Mouse (Mus musculus) heart, adult 2 months (tissue): ENCODE results near the gene Tnpo1. TPM values are rescaled to one million over a fixed set of nuclear protein-coding genes. Genes with fewer than 3 reads are reported as not detected.
A peak's percentile ranks its signal among the peaks of the same experiment; 100 is the strongest.

Experiments
- DNase-seq, 2 experiments: peaks; one replicate each; pipeline ENCODE4 v3.0.0; 2021
- H3K27ac ChIP-seq: fragments of 200-600 bp; 2 replicates; pipeline ENCODE4 v1.8.1; 2022
- H3K27me3 ChIP-seq: fragments of 200-500 bp; 2 replicates; pipeline ENCODE4 v1.6.1; 2012; ENCODE audit warnings: mild to moderate bottlenecking, low read length, inconsistent platforms, mixed read lengths; ENCODE audit not compliant: control insufficient read depth, insufficient read depth
- H3K36me3 ChIP-seq: fragments of 200-500 bp; 2 replicates; pipeline ENCODE4 v1.6.1; 2012; ENCODE audit warnings: low read length, inconsistent platforms; ENCODE audit not compliant: control insufficient read depth, insufficient read depth
- H3K4me1 ChIP-seq: fragments of 200-500 bp; 2 replicates; pipeline ENCODE4 v1.6.1; 2011; ENCODE audit warnings: low read length; ENCODE audit not compliant: control insufficient read depth, insufficient read depth
- H3K4me3 ChIP-seq: fragments of 200-600 bp; 2 replicates; pipeline ENCODE4 v1.8.1; 2022
- H3K79me2 ChIP-seq: fragments of 200-500 bp; replicated peaks from 2 replicates; pipeline ENCODE4 v1.6.1; 2012; ENCODE audit warnings: mild to moderate bottlenecking, inconsistent platforms, low read length, moderate library complexity, mixed read lengths; ENCODE audit not compliant: control insufficient read depth, insufficient read depth
- H3K9ac ChIP-seq: fragments of 200-500 bp; 2 replicates; pipeline ENCODE4 v1.6.1; 2012; ENCODE audit warnings: low read depth, mild to moderate bottlenecking, control low read depth, inconsistent platforms, low read length, mixed read lengths
- CTCF ChIP-seq: fragments of 200-600 bp; IDR thresholded peaks from 2 replicates; pipeline ENCODE4 v1.8.1; 2022; ENCODE audit warnings: antibody characterized with exemption, mild to moderate bottlenecking, moderate library complexity
- EP300 ChIP-seq: fragments of 200-500 bp; IDR thresholded peaks from 2 replicates; pipeline ENCODE4 v1.6.1; 2011; ENCODE audit warnings: low read depth, low read length, control low read depth; ENCODE audit not compliant: insufficient read depth
- POLR2A ChIP-seq: fragments of 200-500 bp; IDR thresholded peaks from 2 replicates; pipeline ENCODE4 v1.6.1; 2011; ENCODE audit warnings: mild to moderate bottlenecking, low read depth, low read length, control low read depth; ENCODE audit not compliant: insufficient read depth
- whole genome bisulfite sequencing: fragments of 180-500 bp; shearing (Covaris S2); methylation state at CpG from one replicate; pipeline ENCODE4 v1.1.7; 2018; 5-methylcytosine and 5-hydroxymethylcytosine counted together
- intact Hi-C: fragments of 180-260 bp; cut with DNase I; formaldehyde crosslinking; loops from one replicate; pipeline ENCODE4 v1.15.1; 2025
- polyA plus RNA-seq: library from polyadenylated mRNA; depleted of rRNA; stranded (reverse); fragments of >200 nt; gene quantifications from 2 replicates; pipeline ENCODE4 v1.2.3, GENCODE M21; 2012
- total RNA-seq, 2 experiments: library from RNA; stranded (reverse); gene quantifications; 2 replicates each; pipeline ENCODE4 v1.2.3; 2021

Tnpo1 gene
- total and polyA plus RNA-seq, 3 experiments: 16.1 to 60.4 (median 58.9) TPM

DNA sequence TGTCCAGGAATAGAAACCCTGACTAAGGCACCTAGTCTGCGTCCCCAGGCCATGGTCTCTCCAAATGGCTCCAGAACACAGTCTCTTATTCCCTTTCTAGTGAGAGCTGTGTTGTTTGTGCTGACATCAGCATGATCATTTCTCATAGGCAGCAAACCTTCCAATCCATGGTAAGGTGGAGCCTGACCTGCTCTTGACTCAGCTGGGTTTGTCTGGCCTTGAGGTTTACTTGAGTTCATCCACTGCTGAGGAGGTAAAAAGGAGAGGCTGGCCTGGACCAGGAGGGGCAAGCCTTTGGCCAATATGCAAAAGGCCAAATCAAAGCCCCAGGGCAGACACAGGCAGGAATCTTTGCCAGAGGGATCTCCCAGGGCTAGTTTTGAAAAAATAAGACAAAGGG, 37.4 kb upstream of the Tnpo1 start:
- no peak overlapping the region for H3K27ac ChIP-seq
- DNase-seq: no peak
- H3K4me3 ChIP-seq: no peak overlapping the region
- H3K27me3 ChIP-seq: no peaks in the 10 kb centered on the region
- peaks cover 3% of the 10 kb centered on the region for H3K4me1 ChIP-seq
- no peaks in the 10 kb centered on the region for H3K79me2 ChIP-seq
- intact Hi-C loops: no loop called here
- WGBS: 100% methylated on average over 1 of the region's 1 CpGs
- H3K9ac ChIP-seq: no peak overlapping the region
- no peaks in the 10 kb centered on the region; the same call in 1 of the 2 replicates for H3K36me3 ChIP-seq
- TF ChIP-seq EP300 (no peak), POLR2A (no peak), CTCF (no peak)

DNA sequence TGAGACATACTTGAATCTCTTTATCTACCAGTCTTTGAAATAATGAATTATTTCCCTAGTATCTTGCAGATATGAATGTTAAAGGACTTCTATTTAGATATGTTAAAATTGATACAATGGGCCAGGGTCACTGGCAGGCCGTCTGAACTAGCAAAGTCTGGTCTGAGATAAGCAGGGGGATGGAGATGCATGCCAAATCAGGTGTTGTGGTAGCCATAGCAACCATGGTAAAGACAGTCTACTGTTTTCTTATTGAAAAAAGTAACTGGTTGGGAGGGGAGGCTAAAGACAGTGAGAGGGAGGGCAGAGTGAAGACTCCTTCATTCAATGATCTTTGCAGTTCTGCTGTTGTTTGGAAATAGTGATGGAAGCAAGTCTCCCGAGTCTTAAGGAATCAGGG, 32.0 kb upstream of the Tnpo1 start:
- TF ChIP-seq EP300: no peak
- no peak for TF ChIP-seq CTCF
- TF ChIP-seq POLR2A: no peak
- Histone ChIP-seq H3K9ac (no peak overlapping the region), H3K27ac (no peak overlapping the region), H3K79me2 (no peaks in the 10 kb centered on the region), H3K4me1 (peaks cover 2% of the 10 kb centered on the region), H3K4me3 (no peak overlapping the region), H3K36me3 (no peaks in the 10 kb centered on the region), H3K27me3 (no peaks in the 10 kb centered on the region)
- no peak for DNase-seq
- intact Hi-C loops: no loop called here
- 72% methylated on average over 2 of the region's 2 CpGs for WGBS

DNA sequence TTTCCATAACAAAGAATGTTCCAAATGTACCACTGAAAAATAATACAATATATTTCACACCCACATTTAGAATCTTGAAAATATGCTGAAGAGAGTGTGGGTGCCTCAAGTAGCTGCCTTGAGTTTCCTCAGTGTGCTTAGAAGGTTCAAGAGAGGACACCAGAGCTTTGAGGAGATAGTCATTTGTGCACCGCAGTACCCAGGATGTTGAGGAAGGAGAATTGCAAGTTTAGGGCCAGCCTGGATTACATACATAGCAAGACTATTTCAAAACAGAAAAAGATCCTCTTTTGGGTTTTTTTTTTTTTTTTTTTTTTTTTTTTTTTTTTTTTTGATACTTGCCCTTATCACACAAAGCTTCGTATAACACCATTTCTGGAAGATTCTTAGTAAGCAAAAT, 30.0 kb upstream of the Tnpo1 start:
- Histone ChIP-seq H3K36me3 (no peaks in the 10 kb centered on the region), H3K79me2 (no peaks in the 10 kb centered on the region), H3K4me1 (peaks cover 2% of the 10 kb centered on the region), H3K27ac (no peak overlapping the region), H3K27me3 (no peaks in the 10 kb centered on the region), H3K4me3 (no peak overlapping the region), H3K9ac (no peak overlapping the region)
- TF ChIP-seq EP300: no peak
- TF ChIP-seq POLR2A: no peak
- no peak for TF ChIP-seq CTCF
- 53% methylated on average over 2 of the region's 2 CpGs for WGBS
- intact Hi-C loops: no loop called here
- no peak for DNase-seq

DNA sequence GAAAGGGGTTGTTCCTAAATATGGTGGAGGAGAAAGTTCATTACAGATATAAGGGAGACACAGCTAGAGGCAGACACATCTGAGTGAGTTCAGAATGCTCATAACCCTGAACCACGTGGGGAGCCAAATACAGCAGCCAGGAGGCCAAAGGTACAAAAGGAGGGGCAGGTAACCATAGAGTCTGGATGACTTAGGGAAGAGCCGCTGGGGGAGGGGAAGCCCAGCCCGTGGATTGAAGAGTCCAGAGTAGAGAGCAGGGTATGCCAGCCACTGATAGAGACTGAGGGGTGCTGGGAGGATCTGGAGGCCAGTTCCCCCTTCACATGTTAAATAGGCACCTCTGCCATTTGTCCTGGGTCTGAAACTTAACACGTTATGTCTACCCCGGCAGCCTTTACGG, 29.5 kb upstream of the Tnpo1 start:
- Histone ChIP-seq H3K27me3 (no peaks in the 10 kb centered on the region), H3K79me2 (no peaks in the 10 kb centered on the region), H3K4me3 (no peak overlapping the region), H3K9ac (no peak overlapping the region), H3K27ac (no peak overlapping the region), H3K4me1 (peaks cover 2% of the 10 kb centered on the region), H3K36me3 (no peaks in the 10 kb centered on the region)
- WGBS: 66% methylated on average over 6 of the region's 6 CpGs
- TF ChIP-seq CTCF (no peak), POLR2A (no peak), EP300 (no peak)
- intact Hi-C loops: no loop called here
- DNase-seq: no peak

DNA sequence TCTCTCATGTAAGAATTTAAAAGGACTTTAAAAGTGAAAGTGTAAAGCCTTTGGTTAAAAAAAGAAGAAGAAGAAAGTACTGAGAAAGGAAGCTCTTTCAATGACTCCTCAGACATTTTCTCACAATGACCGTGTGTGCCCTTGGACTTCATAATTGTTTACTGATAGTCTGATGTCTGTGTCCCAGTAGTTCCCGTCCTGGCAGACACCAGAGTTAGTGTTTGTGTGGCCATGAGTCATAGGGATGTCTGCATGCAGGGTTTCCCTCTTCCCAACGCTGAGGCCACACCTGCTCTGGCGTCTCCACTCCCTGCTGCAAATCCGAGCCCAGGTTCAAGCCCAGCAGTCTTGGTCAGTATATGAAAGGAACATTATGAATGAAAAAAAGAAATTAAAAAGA, 29.0 kb upstream of the Tnpo1 start:
- WGBS: 3% methylated on average over 5 of the region's 5 CpGs
- TF ChIP-seq EP300 (no peak), POLR2A (no peak), CTCF (no peak)
- Histone ChIP-seq H3K4me3 (no peak overlapping the region), H3K9ac (no peak overlapping the region), H3K36me3 (no peaks in the 10 kb centered on the region), H3K79me2 (no peaks in the 10 kb centered on the region), H3K4me1 (peaks cover 2% of the 10 kb centered on the region), H3K27me3 (no peaks in the 10 kb centered on the region), H3K27ac (peak overlapping the region; percentile 2; the same call in 1 of the 2 replicates)
- intact Hi-C loops: no loop called here
- DNase-seq: peak; percentile 33 to 51

DNA sequence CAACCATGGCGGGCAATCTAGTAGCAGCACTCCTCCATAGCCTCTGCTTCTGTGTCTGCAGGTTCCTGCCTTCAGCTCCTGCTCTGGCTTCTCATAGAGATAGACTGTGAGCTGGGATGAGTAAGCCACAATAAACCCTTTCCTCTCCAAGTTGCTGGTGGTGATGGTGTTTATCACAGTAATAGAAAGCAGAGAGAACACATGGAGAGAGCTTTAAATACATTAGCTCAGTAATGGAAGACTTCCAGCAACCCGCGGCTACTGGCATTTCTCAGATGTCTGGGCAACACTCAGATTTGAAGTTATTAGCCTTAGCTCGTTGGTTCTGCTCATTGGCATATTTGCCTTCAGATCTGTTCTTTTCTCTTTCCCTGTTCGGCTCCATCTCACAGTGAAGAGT, 27.6 kb upstream of the Tnpo1 start:
- DNase-seq: no peak
- no peak overlapping the region for H3K4me3 ChIP-seq
- H3K79me2 ChIP-seq: no peaks in the 10 kb centered on the region
- no peak for TF ChIP-seq CTCF
- TF ChIP-seq POLR2A: no peak
- TF ChIP-seq EP300: no peak
- no peak overlapping the region for H3K9ac ChIP-seq
- H3K36me3 ChIP-seq: no peaks in the 10 kb centered on the region
- H3K27ac ChIP-seq: no peak overlapping the region
- no peaks in the 10 kb centered on the region for H3K27me3 ChIP-seq
- H3K4me1 ChIP-seq: peaks cover 2% of the 10 kb centered on the region
- intact Hi-C loops: no loop called here
- WGBS: 72% methylated on average over 5 of the region's 5 CpGs
